Mouse (Mus musculus) ovary, postnatal 10 days (tissue): ENCODE measurements around the gene Marcksl1.

Experiments used
- DNase-seq: peaks from one replicate; pipeline ENCODE4 v3.0.0; 2022; ENCODE audit warnings: low spot score

Marcksl1 gene

GRCm38 (mm10) chr4:129513086-129513767, at the start of gene Marcksl1:
TSS of gene Marcksl1 (plus strand) at chr4:129513581.
- peak; percentile 90 for DNase-seq

GRCm38 (mm10) chr4:129464286-129464815, 49.0 kb upstream of the Marcksl1 start:
- no peak for DNase-seq

GRCm38 (mm10) chr4:129476047-129476446, 37.3 kb upstream of the Marcksl1 start:
- no peak for DNase-seq

GRCm38 (mm10) chr4:129479863-129480262, 33.5 kb upstream of the Marcksl1 start:
- DNase-seq = no peak

GRCm38 (mm10) chr4:129481090-129481489, 32.3 kb upstream of the Marcksl1 start:
- no peak for DNase-seq

- DNase-seq = no peak
Observed at GRCm38 (mm10) chr4:129490972-129491880, 22.2 kb upstream of the Marcksl1 start, which contains the start of the genes Tssk3 and Fam229a. TSS of gene Tssk3 (minus strand) at chr4:129491022. TSS of gene Fam229a (plus strand) at chr4:129491190.

- no peak for DNase-seq
Observed at GRCm38 (mm10) chr4:129494681-129495080, 18.7 kb upstream of the Marcksl1 start.

- DNase-seq = no peak
Observed at GRCm38 (mm10) chr4:129495672-129496562, 17.5 kb upstream of the Marcksl1 start.

- DNase-seq = no peak
Observed at GRCm38 (mm10) chr4:129496631-129497030, 16.8 kb upstream of the Marcksl1 start.

GRCm38 (mm10) chr4:129498941-129499340, 14.4 kb upstream of the Marcksl1 start:
- DNase-seq = no peak

- DNase-seq = no peak
Observed at GRCm38 (mm10) chr4:129500017-129500416, 13.4 kb upstream of the Marcksl1 start.

GRCm38 (mm10) chr4:129500607-129501566, 12.5 kb upstream of the Marcksl1 start:
- peak; percentile 85 for DNase-seq

- DNase-seq = no peak
Observed at GRCm38 (mm10) chr4:129502327-129502888, 11.0 kb upstream of the Marcksl1 start.

GRCm38 (mm10) chr4:129502901-129503444, 10.4 kb upstream of the Marcksl1 start:
- DNase-seq = no peak

GRCm38 (mm10) chr4:129505511-129505910, 7.9 kb upstream of the Marcksl1 start:
- no peak for DNase-seq

GRCm38 (mm10) chr4:129507434-129508236, 5.7 kb upstream of the Marcksl1 start:
- no peak for DNase-seq

GRCm38 (mm10) chr4:129508237-129508515, 5.2 kb upstream of the Marcksl1 start:
- DNase-seq = no peak

GRCm38 (mm10) chr4:129508834-129509600, 4.4 kb upstream of the Marcksl1 start:
- no peak for DNase-seq
